Mouse (Mus musculus): ENCODE measurements around the gene Mtch1. TPM values are rescaled to one million over a fixed set of nuclear protein-coding genes. Genes with fewer than 3 reads are reported as not detected.

Gene Mtch1
- polyA plus RNA-seq, 1 experiment from 2014 or later: 463 TPM

- ATAC-seq: no peak
- no peaks in the 10 kb centered on the region for H3K27me3 ChIP-seq (ENCODE audit: control insufficient read depth, insufficient read depth, low read depth, low read length)
- H3K36me3 ChIP-seq (ENCODE audit: control insufficient read depth, insufficient read depth, low read length): peaks cover 29% of the 10 kb centered on the region
- H3K9ac ChIP-seq (ENCODE audit: low read depth, low read length): peak overlapping the region; percentile 47; the same call in 1 of the 2 replicates
- WGBS: 49% methylated on average over 13 of the region's 13 CpGs
- no peak overlapping the region for H3K4me3 ChIP-seq (ENCODE audit: low read depth, low read length)
- no peaks in the 10 kb centered on the region for H3K9me3 ChIP-seq (replicated peaks; ENCODE audit: control insufficient read depth, low read length, poor library complexity, severe bottlenecking)
- H3K27ac ChIP-seq (ENCODE audit: low read length): peak overlapping the region; percentile 66
- H3K4me2 ChIP-seq (ENCODE audit: low read length): no peak overlapping the region
- peaks cover 28% of the 10 kb centered on the region for H3K4me1 ChIP-seq (ENCODE audit: control insufficient read depth, insufficient read depth, low read length)
Measured at GRCm38 (mm10) chr17:29342010-29342910, 5.5 kb downstream of the Mtch1 start.

GRCm38 (mm10) chr17:29341591-29342003, 6.1 kb downstream of the Mtch1 start:
- Histone ChIP-seq H3K9ac (ENCODE audit: low read depth, low read length) (peak overlapping the region; percentile 47; the same call in 1 of the 2 replicates), H3K4me2 (ENCODE audit: low read length) (no peak overlapping the region), H3K27ac (ENCODE audit: low read length) (peak overlapping the region; percentile 66), H3K4me1 (ENCODE audit: control insufficient read depth, insufficient read depth, low read length) (peaks cover 28% of the 10 kb centered on the region), H3K4me3 (ENCODE audit: low read depth, low read length) (no peak overlapping the region), H3K36me3 (ENCODE audit: control insufficient read depth, insufficient read depth, low read length) (peaks cover 36% of the 10 kb centered on the region), H3K9me3 (replicated peaks; ENCODE audit: control insufficient read depth, low read length, poor library complexity, severe bottlenecking) (no peaks in the 10 kb centered on the region), H3K27me3 (ENCODE audit: control insufficient read depth, insufficient read depth, low read depth, low read length) (no peaks in the 10 kb centered on the region)
- 18% methylated on average over 9 of the region's 9 CpGs for WGBS
- ATAC-seq: no peak

GRCm38 (mm10) chr17:29340406-29341261, 7.1 kb downstream of the Mtch1 start:
- peak overlapping the region; percentile 2; the same call in 1 of the 2 replicates for H3K27ac ChIP-seq (ENCODE audit: low read length)
- no peak overlapping the region for H3K9ac ChIP-seq (ENCODE audit: low read depth, low read length)
- peaks cover 25% of the 10 kb centered on the region for H3K4me1 ChIP-seq (ENCODE audit: control insufficient read depth, insufficient read depth, low read length)
- no peaks in the 10 kb centered on the region for H3K9me3 ChIP-seq (replicated peaks; ENCODE audit: control insufficient read depth, low read length, poor library complexity, severe bottlenecking)
- no peak overlapping the region for H3K4me3 ChIP-seq (ENCODE audit: low read depth, low read length)
- H3K36me3 ChIP-seq (ENCODE audit: control insufficient read depth, insufficient read depth, low read length): peaks cover 44% of the 10 kb centered on the region
- no peak for ATAC-seq
- H3K4me2 ChIP-seq (ENCODE audit: low read length): no peak overlapping the region
- 84% methylated on average over 18 of the region's 18 CpGs for WGBS
- H3K27me3 ChIP-seq (ENCODE audit: control insufficient read depth, insufficient read depth, low read depth, low read length): no peaks in the 10 kb centered on the region

GRCm38 (mm10) chr17:29339170-29339768, 8.5 kb downstream of the Mtch1 start:
- 76% methylated on average over 11 of the region's 11 CpGs for WGBS
- Histone ChIP-seq H3K4me2 (ENCODE audit: low read length) (no peak overlapping the region), H3K27ac (ENCODE audit: low read length) (peak overlapping the region; percentile 35), H3K27me3 (ENCODE audit: control insufficient read depth, insufficient read depth, low read depth, low read length) (no peaks in the 10 kb centered on the region), H3K4me1 (ENCODE audit: control insufficient read depth, insufficient read depth, low read length) (peaks cover 19% of the 10 kb centered on the region), H3K9me3 (replicated peaks; ENCODE audit: control insufficient read depth, low read length, poor library complexity, severe bottlenecking) (no peaks in the 10 kb centered on the region), H3K9ac (ENCODE audit: low read depth, low read length) (no peak overlapping the region), H3K36me3 (ENCODE audit: control insufficient read depth, insufficient read depth, low read length) (peaks cover 54% of the 10 kb centered on the region), H3K4me3 (ENCODE audit: low read depth, low read length) (no peak overlapping the region)
- no peak for ATAC-seq

GRCm38 (mm10) chr17:29337979-29338823, 9.5 kb downstream of the Mtch1 start:
- Histone ChIP-seq H3K36me3 (ENCODE audit: control insufficient read depth, insufficient read depth, low read length) (peaks cover 62% of the 10 kb centered on the region), H3K27ac (ENCODE audit: low read length) (peak overlapping the region; percentile 35), H3K27me3 (ENCODE audit: control insufficient read depth, insufficient read depth, low read depth, low read length) (no peaks in the 10 kb centered on the region), H3K4me1 (ENCODE audit: control insufficient read depth, insufficient read depth, low read length) (peaks cover 19% of the 10 kb centered on the region), H3K4me2 (ENCODE audit: low read length) (no peak overlapping the region), H3K4me3 (ENCODE audit: low read depth, low read length) (no peak overlapping the region), H3K9me3 (replicated peaks; ENCODE audit: control insufficient read depth, low read length, poor library complexity, severe bottlenecking) (no peaks in the 10 kb centered on the region), H3K9ac (ENCODE audit: low read depth, low read length) (no peak overlapping the region)
- peak; percentile 40; the same call in 1 of the 2 replicates for ATAC-seq
- WGBS: 79% methylated on average over 9 of the region's 9 CpGs

- ATAC-seq: no peak
- no peak overlapping the region for H3K4me2 ChIP-seq (ENCODE audit: low read length)
- H3K27me3 ChIP-seq (ENCODE audit: control insufficient read depth, insufficient read depth, low read depth, low read length): no peaks in the 10 kb centered on the region
- peaks cover 76% of the 10 kb centered on the region for H3K36me3 ChIP-seq (ENCODE audit: control insufficient read depth, insufficient read depth, low read length)
- no peak overlapping the region for H3K4me3 ChIP-seq (ENCODE audit: low read depth, low read length)
- WGBS: 94% methylated on average over 19 of the region's 19 CpGs
- H3K27ac ChIP-seq (ENCODE audit: low read length): no peak overlapping the region
- H3K9me3 ChIP-seq (replicated peaks; ENCODE audit: control insufficient read depth, low read length, poor library complexity, severe bottlenecking): no peaks in the 10 kb centered on the region
- no peak overlapping the region for H3K9ac ChIP-seq (ENCODE audit: low read depth, low read length)
- H3K4me1 ChIP-seq (ENCODE audit: control insufficient read depth, insufficient read depth, low read length): peaks cover 11% of the 10 kb centered on the region
Measured at GRCm38 (mm10) chr17:29336266-29336990, 11.3 kb downstream of the Mtch1 start.

- no peak for ATAC-seq
- Histone ChIP-seq H3K27me3 (ENCODE audit: control insufficient read depth, insufficient read depth, low read depth, low read length) (no peaks in the 10 kb centered on the region), H3K4me2 (ENCODE audit: low read length) (no peak overlapping the region), H3K9ac (ENCODE audit: low read depth, low read length) (no peak overlapping the region), H3K9me3 (replicated peaks; ENCODE audit: control insufficient read depth, low read length, poor library complexity, severe bottlenecking) (no peaks in the 10 kb centered on the region), H3K36me3 (ENCODE audit: control insufficient read depth, insufficient read depth, low read length) (peaks cover 49% of the 10 kb centered on the region), H3K4me3 (ENCODE audit: low read depth, low read length) (no peak overlapping the region), H3K27ac (ENCODE audit: low read length) (no peak overlapping the region), H3K4me1 (ENCODE audit: control insufficient read depth, insufficient read depth, low read length) (peaks cover 10% of the 10 kb centered on the region)
- WGBS: 83% methylated on average over 4 of the region's 4 CpGs
Measured at GRCm38 (mm10) chr17:29332186-29332685, 15.5 kb downstream of the Mtch1 start.
